Mouse (Mus musculus) embryo, embryonic 9.5 days (tissue): Measurements from ENCODE around the gene Plod1.

Experiments
- DNase-seq: peaks from one replicate; pipeline ENCODE4 v3.0.0-alpha.2; 2017; ENCODE audit errors: extremely low spot score

Plod1 gene

GRCm38 (mm10) chr4:147936331-147936954, at the start of gene Plod1:
Gene Plod1 (minus strand): TSS chr4:147936767.
- peak; percentile 80 for DNase-seq

DNA sequence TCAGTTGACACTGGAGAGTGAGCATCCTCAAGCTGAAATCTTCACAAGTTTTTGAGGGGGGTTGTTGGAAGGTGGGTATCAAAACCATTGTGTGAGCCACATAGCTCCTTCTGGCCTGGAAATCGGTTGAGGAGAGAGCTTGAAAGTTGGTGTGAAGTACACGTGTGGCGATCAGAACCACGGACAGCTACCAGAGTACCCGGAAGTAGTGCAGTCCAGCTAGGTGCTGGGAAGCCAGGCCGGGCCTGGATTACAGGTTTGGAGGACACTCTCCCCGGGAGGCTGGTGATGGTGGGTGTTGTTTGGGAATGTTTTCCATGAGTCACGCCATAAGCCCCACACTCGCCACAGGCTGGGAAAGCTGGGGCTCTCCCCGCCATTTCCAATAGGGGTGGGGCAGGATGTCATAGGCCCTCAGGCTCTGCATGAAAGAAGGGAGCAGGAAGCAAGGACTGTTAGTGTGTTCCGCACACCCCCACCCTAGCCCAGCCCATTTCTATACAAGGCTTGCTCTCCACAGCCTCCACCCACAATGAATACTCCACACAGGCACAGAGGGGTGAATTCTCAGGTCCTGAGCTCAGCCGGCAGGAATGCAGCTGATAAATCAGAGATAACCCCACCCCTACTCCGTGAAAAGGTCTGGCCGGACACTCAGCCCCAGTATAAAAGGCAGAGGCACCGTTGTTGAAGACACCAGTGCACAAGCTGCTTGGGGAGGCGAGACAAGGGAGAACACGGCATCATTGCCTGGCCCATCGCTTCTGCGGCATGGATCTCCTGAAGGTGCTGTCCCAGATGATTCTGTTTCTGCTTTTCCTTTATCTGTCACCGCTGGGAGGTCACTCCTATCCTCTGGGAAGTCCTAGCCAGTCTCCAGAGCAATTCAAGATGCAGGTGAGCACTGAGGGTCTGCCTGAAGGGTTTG, 48.9 kb upstream of the Plod1 start, which contains the start of gene Nppb:
Gene Nppb (plus strand): TSS at position 584 of the 928 bp plus-strand sequence.
- DNase-seq, result peak; percentile 52

DNA sequence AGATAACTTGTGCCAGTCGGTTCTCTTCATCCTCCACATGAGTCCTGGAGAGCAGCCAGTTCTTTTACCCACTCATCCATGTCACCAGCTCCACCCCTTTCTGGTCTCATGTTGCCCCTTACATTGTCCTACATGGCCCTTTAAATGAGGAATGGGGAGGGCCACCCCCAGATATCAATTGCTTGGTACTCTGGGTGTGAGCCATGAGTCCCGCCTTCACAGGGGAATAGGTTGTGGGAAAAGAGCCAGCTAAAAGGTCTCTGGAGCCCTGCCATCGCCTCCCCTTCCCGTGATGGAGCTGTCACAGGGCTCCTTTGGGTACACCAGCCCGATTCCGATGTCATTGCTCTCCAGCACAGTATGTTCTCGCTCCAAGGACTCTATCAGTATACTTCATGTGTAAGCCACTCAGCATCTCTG, 42.9 kb upstream of the Plod1 start:
- DNase-seq, result no peak

DNA sequence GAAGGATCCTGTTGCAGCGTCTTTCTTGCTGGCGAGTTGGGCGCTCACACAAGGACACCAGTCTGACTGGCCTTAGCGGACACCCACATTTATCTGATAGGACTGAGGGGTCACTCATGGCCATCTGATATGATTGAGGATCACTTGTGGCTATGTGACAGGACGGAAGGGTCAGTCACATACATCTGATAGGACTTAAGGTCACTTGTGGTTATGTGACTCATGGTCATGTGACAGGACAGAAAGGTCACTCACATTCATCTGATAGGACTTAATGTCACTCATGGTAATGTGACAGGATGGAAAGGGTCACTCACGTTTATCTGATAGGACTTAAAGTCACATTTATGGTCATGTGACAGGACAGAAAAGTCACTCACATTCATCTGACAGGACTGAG, 41.8 kb upstream of the Plod1 start:
- no peak for DNase-seq

DNA sequence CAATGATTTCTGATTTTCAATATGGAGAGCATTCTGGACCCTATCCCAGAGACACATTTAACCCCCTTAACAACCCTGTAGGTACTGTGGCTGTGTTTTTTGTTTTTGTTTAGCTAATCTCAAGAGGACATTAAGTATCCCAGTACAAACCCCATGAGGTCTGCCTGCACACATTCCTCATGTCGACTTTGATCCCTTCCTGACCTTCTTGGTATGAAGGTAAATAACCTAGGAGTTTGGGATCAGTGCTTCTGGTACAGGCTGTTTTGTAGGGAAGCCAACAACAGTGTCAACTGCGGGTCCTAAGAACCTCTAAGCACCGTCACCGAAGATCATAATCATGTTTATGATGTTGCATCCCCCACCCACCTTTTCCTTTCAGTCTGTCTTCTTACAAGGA, 41.2 kb upstream of the Plod1 start:
- DNase-seq, result no peak

- no peak for DNase-seq
Measured at GRCm38 (mm10) chr4:147976237-147976636, 39.7 kb upstream of the Plod1 start.

DNA sequence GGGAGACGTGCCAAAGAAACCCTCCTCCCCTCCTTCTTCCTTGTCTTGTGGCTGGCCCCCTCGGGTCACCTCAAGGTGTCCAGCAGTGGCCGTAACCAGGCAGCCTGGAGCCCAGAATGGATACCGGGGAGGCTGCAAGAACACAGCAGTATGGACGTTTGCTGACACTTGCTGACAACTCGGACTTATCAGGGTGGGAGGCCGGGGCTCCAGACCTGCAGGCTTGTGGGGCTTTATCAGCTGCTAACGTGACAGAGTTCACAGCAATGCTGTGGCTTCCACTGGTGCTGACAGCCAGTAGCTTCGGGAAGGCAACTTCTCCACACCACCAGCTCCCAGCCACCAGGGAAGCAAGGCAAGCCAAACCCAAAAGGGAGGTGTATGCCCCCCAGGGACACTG, 32.8 kb upstream of the Plod1 start:
- no peak for DNase-seq

GRCm38 (mm10) chr4:147968816-147969215, 32.2 kb upstream of the Plod1 start:
- DNase-seq, result no peak

GRCm38 (mm10) chr4:147965712-147966111, 29.1 kb upstream of the Plod1 start:
- no peak for DNase-seq

DNA sequence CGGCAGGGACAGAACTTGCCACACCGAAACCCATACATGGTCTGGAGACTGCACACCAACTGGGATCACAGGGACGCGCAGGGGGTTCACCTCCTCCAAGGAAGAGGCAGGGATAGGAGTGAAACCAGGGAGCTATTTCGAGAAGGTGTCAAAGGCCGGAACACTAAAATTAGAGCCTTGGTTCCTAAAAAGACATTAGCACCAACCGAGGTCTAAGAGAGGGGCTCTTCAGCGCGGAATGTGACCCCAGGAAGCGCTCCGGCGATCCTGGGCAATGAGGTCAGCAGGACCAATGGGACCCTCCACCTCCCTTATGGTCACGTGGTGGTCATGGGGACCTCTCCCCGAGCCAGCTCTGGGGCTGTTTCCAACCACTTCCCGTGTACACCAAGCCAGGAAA, 27.1 kb upstream of the Plod1 start:
- no peak for DNase-seq

- DNase-seq, result no peak
Measured at GRCm38 (mm10) chr4:147962781-147963180, 26.2 kb upstream of the Plod1 start.

DNA sequence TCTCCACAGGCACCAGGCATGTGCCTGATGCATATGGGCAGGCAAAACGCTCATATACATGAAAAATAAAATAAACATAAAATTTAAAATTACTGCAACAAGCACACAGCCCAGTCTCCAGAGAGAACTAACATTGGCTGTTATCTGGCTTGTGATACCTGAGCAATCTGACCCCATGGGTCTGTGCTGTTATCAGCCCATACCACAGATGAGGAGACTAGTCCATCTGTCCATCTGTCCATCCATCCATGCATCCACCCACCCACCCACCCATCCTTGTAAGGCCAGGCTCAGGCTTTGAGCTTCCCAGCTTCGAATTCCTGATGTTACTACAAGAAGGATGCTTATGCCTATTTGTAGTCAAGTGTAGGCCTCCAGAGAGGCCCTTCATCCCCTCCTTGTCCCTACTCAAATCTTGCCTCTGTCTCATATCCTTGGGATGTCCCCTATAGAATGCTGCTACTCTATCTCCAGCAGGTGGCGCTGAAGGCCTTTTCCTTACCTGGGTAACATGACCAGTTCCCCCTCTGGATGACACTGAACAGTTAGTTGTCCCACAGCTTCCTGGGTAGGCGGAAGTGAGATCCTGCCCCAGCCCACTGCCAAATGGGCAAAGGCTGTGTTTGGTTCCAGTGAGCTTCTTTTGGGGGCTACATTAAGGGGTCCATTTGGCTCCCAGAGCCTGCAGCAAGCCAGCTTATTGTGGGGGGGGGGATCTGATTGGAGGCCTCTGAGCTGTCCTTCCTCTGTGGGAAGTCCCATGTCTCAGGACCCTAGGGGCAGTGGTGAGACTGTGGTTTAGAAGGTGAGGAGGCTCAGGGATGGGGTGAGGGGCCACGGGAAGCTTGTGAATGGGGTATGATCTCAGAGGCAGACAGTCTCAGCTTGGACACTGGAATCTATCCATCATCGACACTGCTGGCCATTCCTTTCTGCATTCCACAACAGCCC, 23.6 kb upstream of the Plod1 start:
- DNase-seq, result peak; percentile 62

GRCm38 (mm10) chr4:147957141-147957540, 20.6 kb upstream of the Plod1 start:
- peak; percentile 43 for DNase-seq

DNA sequence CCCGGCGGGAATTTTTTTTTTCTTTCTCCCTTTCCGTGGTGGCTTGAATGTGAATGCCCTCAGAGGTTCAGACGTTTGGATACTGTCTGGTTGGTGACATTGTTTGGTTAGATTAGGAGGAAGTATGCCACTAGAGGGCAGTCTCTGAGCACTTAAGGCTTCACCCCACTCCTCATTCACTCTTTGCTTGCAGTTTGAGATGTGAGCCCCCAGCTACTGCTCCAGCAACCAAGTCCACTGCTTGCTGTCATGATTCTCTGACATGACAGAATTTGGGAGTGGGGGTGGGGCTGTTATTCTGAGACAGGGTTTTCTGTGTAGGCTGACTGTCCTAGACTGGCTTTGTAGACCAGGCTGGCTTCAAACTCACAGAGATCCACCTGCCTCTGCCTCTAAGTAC, 17.0 kb upstream of the Plod1 start:
- DNase-seq, result peak; percentile 37

- DNase-seq, result no peak
Measured at GRCm38 (mm10) chr4:147947511-147947910, 10.9 kb upstream of the Plod1 start.

- no peak for DNase-seq
Measured at GRCm38 (mm10) chr4:147943005-147943404, 6.4 kb upstream of the Plod1 start.

DNA sequence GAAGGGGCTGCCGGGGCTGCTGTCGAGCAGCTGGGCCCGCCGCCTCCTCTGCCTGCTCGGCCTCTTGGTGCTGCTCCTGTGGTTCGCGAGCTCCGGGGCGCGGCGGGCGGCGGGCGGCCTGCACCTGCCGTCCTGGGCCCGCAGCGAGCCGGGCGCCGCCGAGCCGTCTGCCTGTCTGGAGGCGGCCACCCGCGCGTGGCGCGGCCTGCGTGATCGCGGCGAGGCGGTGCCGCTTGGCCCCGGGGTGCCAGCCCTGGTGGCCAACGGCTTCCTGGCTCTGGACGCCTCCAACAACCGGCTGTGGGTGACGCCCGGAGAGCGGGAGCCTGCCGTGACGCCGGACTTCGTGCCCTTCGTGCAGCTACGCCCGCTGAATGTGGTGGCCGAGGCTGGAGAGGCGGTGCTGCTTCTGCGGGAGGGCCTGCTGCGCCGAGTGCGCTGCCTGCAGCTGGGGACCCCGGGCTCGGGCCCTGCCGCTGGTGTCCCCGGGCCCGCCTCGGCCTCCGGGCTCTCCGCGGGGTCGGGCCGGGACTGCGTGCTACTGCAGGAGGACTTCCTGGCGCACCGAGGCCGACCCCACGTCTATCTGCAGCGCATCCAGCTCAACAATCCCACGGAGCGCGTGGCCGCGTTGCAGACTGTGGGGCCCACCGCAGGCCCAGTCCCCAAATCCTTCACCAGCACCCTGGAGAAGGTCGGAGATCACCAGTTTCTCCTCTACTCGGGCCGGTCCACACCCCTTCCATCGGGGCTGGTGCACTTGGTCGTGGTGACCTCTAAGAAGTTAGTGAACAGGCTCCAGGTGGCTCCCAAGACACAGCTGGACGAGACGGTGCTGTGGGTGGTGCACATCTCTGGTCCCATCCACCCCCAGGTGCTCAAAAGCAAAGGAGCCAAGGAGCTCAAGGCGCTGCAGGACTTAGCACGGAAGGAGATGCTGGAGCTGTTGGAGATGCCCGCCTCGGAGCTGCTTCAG, 4.8 kb upstream of the Plod1 start:
- DNase-seq, result peak; percentile 27

- DNase-seq, result peak; percentile 90
Measured at GRCm38 (mm10) chr4:147940576-147941044, 4.0 kb upstream of the Plod1 start, which contains the start of gene 2510039O18Rik. Gene 2510039O18Rik (plus strand): TSS chr4:147940895.

GRCm38 (mm10) chr4:147940111-147940510, 3.5 kb upstream of the Plod1 start:
- no peak for DNase-seq
